Mouse (Mus musculus): Measurements from ENCODE around the gene Irf8. TPM values are rescaled to one million over a fixed set of nuclear protein-coding genes. Genes with fewer than 3 reads are reported as not detected.

Gene Irf8
- total and polyA plus RNA-seq, 2 experiments = 5.5 to 7.0 TPM

DNA sequence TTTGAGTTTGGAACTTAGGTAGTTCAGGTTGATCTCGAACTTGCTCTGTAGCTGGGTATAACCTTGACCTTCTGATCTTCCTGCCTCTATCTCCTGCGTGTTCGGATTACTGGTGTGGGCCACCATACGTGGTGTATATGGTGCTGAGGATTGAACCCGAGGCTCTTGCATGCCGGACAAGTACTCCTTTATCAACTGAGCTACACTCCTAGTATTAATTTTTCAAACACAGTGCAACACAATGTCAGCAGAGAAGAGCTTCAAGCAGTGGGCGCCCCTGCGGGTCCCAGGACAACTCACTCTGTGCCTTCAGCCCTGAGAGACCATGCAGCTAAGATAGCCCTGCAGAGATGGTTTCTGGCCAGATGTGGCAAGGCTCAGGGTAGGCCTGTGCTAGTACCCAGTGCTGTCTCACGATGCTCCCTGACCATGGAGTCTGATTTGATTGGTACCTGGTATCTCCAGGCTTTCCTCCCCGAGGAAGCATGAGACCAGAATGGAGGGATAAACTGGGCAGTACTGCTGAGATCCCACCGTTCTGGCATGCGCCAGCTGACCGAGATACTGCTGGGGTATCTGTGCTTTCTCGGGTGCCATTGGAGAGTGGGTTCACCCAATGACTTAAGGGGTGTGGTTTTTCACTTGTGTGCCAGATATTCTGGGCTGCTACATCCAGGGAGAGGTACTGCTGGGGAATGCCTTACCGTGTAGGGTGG, 5.8 kb downstream of the Irf8 start:
- no peak for DNase-seq (ENCODE audit: extremely low read depth, low read depth, low spot score)
- 88% methylated on average over 15 of the region's 15 CpGs for WGBS
- H3K9ac ChIP-seq (ENCODE audit: low read depth, low read length) = 0 out of 2 replicates have a peak overlapping the region, but pooled peaks have one; percentile 12
- peaks cover 3% of the 10 kb centered on the region; the same call in 1 of the 2 replicates for H3K4me1 ChIP-seq (ENCODE audit: control insufficient read depth, insufficient read depth, low read length)
- H3K79me2 ChIP-seq (ENCODE audit: control insufficient read depth, insufficient read depth, low read length) = no peaks in the 10 kb centered on the region
- H3K27ac ChIP-seq (replicated peaks; ENCODE audit: insufficient read depth, low read depth, low read length) = peak overlapping the region; percentile 19
- no peaks in the 10 kb centered on the region for H3K27me3 ChIP-seq (ENCODE audit: control insufficient read depth, insufficient read depth, low read length)
- H3K4me3 ChIP-seq (ENCODE audit: insufficient read depth, low read depth, low read length) = no peak overlapping the region
- no peak for TF ChIP-seq POLR2A (IDR thresholded peaks at IDR 0.05; ENCODE audit: extremely low read depth, insufficient read depth, low read length)
- TF ChIP-seq CTCF (IDR thresholded peaks at IDR 0.05; ENCODE audit: low read depth, low read length) = no peak
- no peaks in the 10 kb centered on the region for H3K36me3 ChIP-seq (ENCODE audit: control insufficient read depth, insufficient read depth, low read length)

DNA sequence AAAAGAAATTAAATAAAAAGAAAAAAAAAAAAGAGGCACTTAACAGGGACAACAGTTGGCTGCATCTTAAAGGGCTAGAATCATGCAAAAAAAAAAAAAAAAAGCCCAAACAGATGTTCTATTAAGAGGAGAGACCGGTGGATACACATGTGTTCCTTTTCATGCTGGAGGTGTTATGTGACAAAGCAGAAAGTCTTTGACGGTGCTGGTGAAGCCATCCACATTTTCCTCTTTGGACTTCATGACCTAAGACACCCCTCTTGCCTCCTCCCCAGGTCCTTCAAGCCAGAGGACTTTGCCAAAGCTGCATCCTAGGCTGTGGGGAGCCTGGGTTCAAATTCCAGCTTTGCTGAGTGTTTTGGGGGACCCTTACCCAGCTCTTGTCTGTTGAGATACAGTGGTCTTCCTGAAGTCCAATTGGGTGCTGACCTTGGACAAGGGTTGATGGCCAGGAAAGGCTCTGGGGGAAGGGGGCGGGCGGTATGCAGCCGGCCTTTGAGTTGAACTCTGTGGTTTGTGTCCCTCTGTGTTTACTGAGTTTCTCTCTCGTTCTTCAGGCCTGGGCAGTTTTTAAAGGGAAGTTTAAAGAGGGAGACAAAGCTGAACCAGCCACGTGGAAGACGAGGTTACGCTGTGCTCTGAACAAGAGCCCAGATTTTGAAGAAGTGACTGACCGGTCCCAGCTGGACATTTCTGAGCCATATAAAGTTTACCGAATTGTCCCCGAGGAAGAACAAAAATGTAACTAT, 7.2 kb downstream of the Irf8 start:
- DNase-seq (ENCODE audit: extremely low read depth, low read depth, low spot score) = peak; percentile 53
- no peaks in the 10 kb centered on the region for H3K36me3 ChIP-seq (ENCODE audit: control insufficient read depth, insufficient read depth, low read length)
- H3K27ac ChIP-seq (replicated peaks; ENCODE audit: insufficient read depth, low read depth, low read length) = peak overlapping the region; percentile 66
- no peaks in the 10 kb centered on the region for H3K27me3 ChIP-seq (ENCODE audit: control insufficient read depth, insufficient read depth, low read length)
- H3K9ac ChIP-seq (ENCODE audit: low read depth, low read length) = no peak overlapping the region
- H3K79me2 ChIP-seq (ENCODE audit: control insufficient read depth, insufficient read depth, low read length) = no peaks in the 10 kb centered on the region
- no peak overlapping the region for H3K4me3 ChIP-seq (ENCODE audit: insufficient read depth, low read depth, low read length)
- WGBS = 57% methylated on average over 12 of the region's 12 CpGs
- TF ChIP-seq CTCF (IDR thresholded peaks at IDR 0.05; ENCODE audit: low read depth, low read length) = no peak
- no peak for TF ChIP-seq POLR2A (IDR thresholded peaks at IDR 0.05; ENCODE audit: extremely low read depth, insufficient read depth, low read length)
- H3K4me1 ChIP-seq (ENCODE audit: control insufficient read depth, insufficient read depth, low read length) = peaks cover 3% of the 10 kb centered on the region; the same call in 1 of the 2 replicates

DNA sequence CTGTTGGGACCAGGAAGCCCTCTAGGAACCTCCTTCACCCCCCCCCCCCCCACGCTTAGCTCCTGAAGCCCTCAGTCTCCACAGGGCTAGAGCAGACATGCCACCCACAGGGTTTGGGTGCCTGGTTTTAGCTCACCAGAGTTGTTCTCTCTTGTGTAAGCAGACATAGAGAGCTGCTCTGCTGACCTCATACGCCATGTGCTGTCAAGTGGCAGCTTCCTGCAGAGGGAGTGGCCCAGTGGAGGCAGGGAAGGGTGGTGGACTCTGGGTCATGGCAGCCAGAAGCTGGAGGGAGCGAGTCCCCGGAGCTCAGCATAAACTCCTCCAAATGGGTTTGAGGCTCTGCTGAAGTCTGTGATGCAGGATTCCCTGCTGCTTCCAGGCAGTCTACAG, 7.7 kb downstream of the Irf8 start:
- no peak overlapping the region for H3K9ac ChIP-seq (ENCODE audit: low read depth, low read length)
- H3K79me2 ChIP-seq (ENCODE audit: control insufficient read depth, insufficient read depth, low read length) = no peaks in the 10 kb centered on the region
- no peak for TF ChIP-seq POLR2A (IDR thresholded peaks at IDR 0.05; ENCODE audit: extremely low read depth, insufficient read depth, low read length)
- no peak for TF ChIP-seq CTCF (IDR thresholded peaks at IDR 0.05; ENCODE audit: low read depth, low read length)
- WGBS = 75% methylated on average over 4 of the region's 4 CpGs
- no peak overlapping the region for H3K4me3 ChIP-seq (ENCODE audit: insufficient read depth, low read depth, low read length)
- no peaks in the 10 kb centered on the region for H3K27me3 ChIP-seq (ENCODE audit: control insufficient read depth, insufficient read depth, low read length)
- H3K36me3 ChIP-seq (ENCODE audit: control insufficient read depth, insufficient read depth, low read length) = no peaks in the 10 kb centered on the region
- peak overlapping the region; percentile 66 for H3K27ac ChIP-seq (replicated peaks; ENCODE audit: insufficient read depth, low read depth, low read length)
- H3K4me1 ChIP-seq (ENCODE audit: control insufficient read depth, insufficient read depth, low read length) = peaks cover 3% of the 10 kb centered on the region; the same call in 1 of the 2 replicates
- DNase-seq (ENCODE audit: extremely low read depth, low read depth, low spot score) = no peak

DNA sequence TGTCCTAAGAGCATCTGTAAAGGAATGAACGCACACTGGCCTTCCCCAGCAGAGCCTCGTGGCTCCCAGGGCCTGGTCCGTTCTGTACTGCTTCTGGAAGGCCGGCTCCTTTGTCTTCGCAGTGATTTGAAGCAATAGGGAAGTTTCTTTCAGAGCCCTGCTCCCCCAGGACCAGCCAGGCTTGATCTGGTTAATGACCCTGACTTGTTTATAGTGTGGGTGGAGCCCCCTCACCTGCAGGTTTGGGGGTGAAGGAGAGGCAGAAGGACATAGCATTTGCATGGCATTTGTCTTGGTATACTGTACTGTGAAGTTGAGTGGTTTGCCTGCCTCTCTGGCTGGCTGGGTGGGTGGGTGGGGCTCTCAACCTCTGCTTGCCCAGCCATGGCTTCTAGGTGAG, 8.3 kb downstream of the Irf8 start:
- DNase-seq (ENCODE audit: extremely low read depth, low read depth, low spot score) = no peak
- Histone ChIP-seq H3K79me2 (ENCODE audit: control insufficient read depth, insufficient read depth, low read length) (no peaks in the 10 kb centered on the region), H3K27ac (replicated peaks; ENCODE audit: insufficient read depth, low read depth, low read length) (peak overlapping the region; percentile 66), H3K36me3 (ENCODE audit: control insufficient read depth, insufficient read depth, low read length) (no peaks in the 10 kb centered on the region), H3K4me3 (ENCODE audit: insufficient read depth, low read depth, low read length) (no peak overlapping the region), H3K9ac (ENCODE audit: low read depth, low read length) (no peak overlapping the region), H3K27me3 (ENCODE audit: control insufficient read depth, insufficient read depth, low read length) (no peaks in the 10 kb centered on the region), H3K4me1 (ENCODE audit: control insufficient read depth, insufficient read depth, low read length) (peaks cover 3% of the 10 kb centered on the region; the same call in 1 of the 2 replicates)
- TF ChIP-seq POLR2A (IDR thresholded peaks at IDR 0.05; ENCODE audit: extremely low read depth, insufficient read depth, low read length) (no peak), CTCF (IDR thresholded peaks at IDR 0.05; ENCODE audit: low read depth, low read length) (no peak)
- 79% methylated on average over 5 of the region's 5 CpGs for WGBS

DNA sequence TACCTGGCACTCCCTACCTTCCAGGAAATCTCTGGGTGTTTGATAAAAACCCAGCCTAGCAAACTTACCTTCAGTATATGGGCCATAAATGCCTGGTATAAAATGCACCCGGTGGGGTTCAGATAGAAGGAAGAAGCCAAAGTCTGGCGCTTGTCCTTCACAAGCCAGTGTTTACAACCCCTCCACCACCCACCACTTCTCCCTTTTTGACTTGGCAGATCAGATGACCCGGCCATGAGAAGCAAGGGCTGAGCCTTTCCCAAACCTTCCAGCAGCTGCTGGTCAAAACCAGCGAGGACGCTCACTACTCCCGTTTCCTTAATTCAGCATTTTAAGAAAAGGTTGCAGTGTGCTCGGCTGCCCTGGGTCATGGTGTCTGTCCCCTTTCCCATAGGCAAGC, 9.1 kb downstream of the Irf8 start:
- Histone ChIP-seq H3K36me3 (ENCODE audit: control insufficient read depth, insufficient read depth, low read length) (no peaks in the 10 kb centered on the region), H3K9ac (ENCODE audit: low read depth, low read length) (no peak overlapping the region), H3K27ac (replicated peaks; ENCODE audit: insufficient read depth, low read depth, low read length) (no peak overlapping the region), H3K27me3 (ENCODE audit: control insufficient read depth, insufficient read depth, low read length) (no peaks in the 10 kb centered on the region), H3K4me3 (ENCODE audit: insufficient read depth, low read depth, low read length) (no peak overlapping the region), H3K4me1 (ENCODE audit: control insufficient read depth, insufficient read depth, low read length) (peaks cover 3% of the 10 kb centered on the region; the same call in 1 of the 2 replicates), H3K79me2 (ENCODE audit: control insufficient read depth, insufficient read depth, low read length) (no peaks in the 10 kb centered on the region)
- DNase-seq (ENCODE audit: extremely low read depth, low read depth, low spot score) = peak; percentile 33
- no peak for TF ChIP-seq POLR2A (IDR thresholded peaks at IDR 0.05; ENCODE audit: extremely low read depth, insufficient read depth, low read length)
- TF ChIP-seq CTCF (IDR thresholded peaks at IDR 0.05; ENCODE audit: low read depth, low read length) = no peak
- WGBS = 85% methylated on average over 7 of the region's 7 CpGs

All from liver, adult 2 months (tissue).